Mouse (Mus musculus) embryonic facial prominence, embryonic 14.5 days (tissue): Measurements from ENCODE around the gene Mdc1. TPM values are rescaled to one million over a fixed set of nuclear protein-coding genes. Genes with fewer than 3 reads are reported as not detected.
A peak's percentile ranks its signal among the peaks of the same experiment; 100 is the strongest.

ENCODE experiments used
- ATAC-seq: fragments of 200-750 bp; cut with Nextera tagmentation; 2 replicates; pipeline ENCODE4 v1.8.0; 2017; ENCODE audit warnings: low read depth, moderate number of reproducible peaks, moderate TSS enrichment
- DNase-seq: peaks from one replicate; pipeline ENCODE4 v3.0.0-alpha.2; 2015; ENCODE audit warnings: low spot score
- H3K27ac ChIP-seq: fragments of 300-500 bp; sonication (generic); replicated peaks from 2 replicates; pipeline ENCODE4 v1.5.1; 2014; ENCODE audit warnings: low read depth, mild to moderate bottlenecking, low read length, moderate library complexity
- H3K27me3 ChIP-seq: fragments of 300-500 bp; sonication (generic); replicated peaks from 2 replicates; pipeline ENCODE4 v1.6.1; 2014; ENCODE audit warnings: low read length; ENCODE audit not compliant: control insufficient read depth, insufficient read depth
- H3K36me3 ChIP-seq: fragments of 300-500 bp; sonication (generic); 2 replicates; pipeline ENCODE4 v1.6.1; 2014; ENCODE audit warnings: low read length, mixed read lengths; ENCODE audit not compliant: control insufficient read depth, insufficient read depth
- H3K4me1 ChIP-seq: fragments of 300-500 bp; sonication (generic); 2 replicates; pipeline ENCODE4 v1.6.1; 2014; ENCODE audit warnings: antibody characterized with exemption, low read length; ENCODE audit not compliant: control insufficient read depth, insufficient read depth
- H3K4me2 ChIP-seq: fragments of 300-500 bp; sonication (generic); 2 replicates; pipeline ENCODE4 v1.6.1; 2014; ENCODE audit warnings: low read depth, mild to moderate bottlenecking, low read length, moderate library complexity, mixed read lengths
- H3K4me3 ChIP-seq: fragments of 300-500 bp; sonication (generic); 2 replicates; pipeline ENCODE4 v1.5.1; 2014; ENCODE audit warnings: low read depth, mild to moderate bottlenecking, low read length
- H3K9ac ChIP-seq: fragments of 300-500 bp; sonication (generic); 2 replicates; pipeline ENCODE4 v1.6.1; 2014; ENCODE audit warnings: low read depth, mild to moderate bottlenecking, low read length, moderate library complexity, mixed read lengths
- H3K9me3 ChIP-seq: fragments of 300-500 bp; sonication (generic); 2 replicates; pipeline ENCODE4 v1.6.1; 2016; ENCODE audit warnings: low read length; ENCODE audit not compliant: control insufficient read depth
- WGBS: fragments of 180-500 bp; shearing (Covaris S2); extraction: QIAGEN DNeasy Blood & Tissue Kit; methylation state at CpG from one replicate; pipeline ENCODE4 v1.1.7; 2014; 5-methylcytosine and 5-hydroxymethylcytosine counted together
- polyA plus RNA-seq: library from polyadenylated mRNA; unstranded; fragments of >200 nt; fragmentation: Nextera tagmentation; extraction: Ambion mirVana; gene quantifications from 2 replicates; pipeline ENCODE4 v1.2.1, GENCODE M21; 2014

Mdc1 gene
- polyA plus RNA-seq, 1 experiment from 2014 or later, result 10.2 TPM

DNA sequence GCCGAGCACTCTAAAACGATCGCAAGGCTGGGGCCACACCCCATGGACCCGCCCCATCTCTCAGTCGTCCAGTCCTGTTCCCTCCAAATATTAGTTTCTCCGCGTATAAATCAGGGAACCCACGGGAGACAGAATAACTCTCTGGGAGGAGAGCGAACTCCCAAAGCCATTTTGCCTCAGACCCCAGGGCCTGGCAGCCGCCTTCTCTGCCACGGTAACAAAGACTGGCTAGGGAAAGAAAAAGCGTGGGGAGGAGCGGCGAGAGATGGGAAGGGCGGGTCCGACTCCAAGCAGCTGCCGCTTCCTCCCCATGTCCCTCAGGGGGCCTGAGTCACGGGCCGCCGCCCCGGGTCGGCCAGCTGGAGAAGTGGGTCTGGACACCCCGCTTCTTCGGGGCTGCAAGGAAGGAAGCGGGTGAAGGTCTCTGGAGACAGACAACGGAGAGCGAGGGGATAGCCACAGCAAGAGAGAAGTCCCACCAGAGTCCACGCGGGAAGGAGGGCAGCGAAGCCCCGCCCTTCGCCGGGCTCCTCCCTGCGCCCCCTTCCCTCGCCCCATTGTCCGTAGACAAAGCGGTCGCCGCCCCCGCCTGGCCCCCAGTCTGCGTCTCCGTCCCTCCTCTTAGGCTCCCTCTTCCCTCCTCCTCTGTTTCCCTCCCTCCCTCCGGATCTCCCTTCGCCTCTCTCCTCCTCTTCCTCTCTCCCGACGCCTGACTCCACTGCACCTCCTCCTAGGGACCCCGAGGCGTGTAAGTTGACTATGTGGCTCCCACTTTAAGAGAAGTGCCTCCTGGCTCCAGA lies 24.4 kb downstream of the Mdc1 start, which contains the start of gene Ppp1r18:
Gene Ppp1r18 (plus strand): TSS at position 113 of the 800 bp plus-strand sequence.
- DNase-seq, result peak; percentile 94

DNA sequence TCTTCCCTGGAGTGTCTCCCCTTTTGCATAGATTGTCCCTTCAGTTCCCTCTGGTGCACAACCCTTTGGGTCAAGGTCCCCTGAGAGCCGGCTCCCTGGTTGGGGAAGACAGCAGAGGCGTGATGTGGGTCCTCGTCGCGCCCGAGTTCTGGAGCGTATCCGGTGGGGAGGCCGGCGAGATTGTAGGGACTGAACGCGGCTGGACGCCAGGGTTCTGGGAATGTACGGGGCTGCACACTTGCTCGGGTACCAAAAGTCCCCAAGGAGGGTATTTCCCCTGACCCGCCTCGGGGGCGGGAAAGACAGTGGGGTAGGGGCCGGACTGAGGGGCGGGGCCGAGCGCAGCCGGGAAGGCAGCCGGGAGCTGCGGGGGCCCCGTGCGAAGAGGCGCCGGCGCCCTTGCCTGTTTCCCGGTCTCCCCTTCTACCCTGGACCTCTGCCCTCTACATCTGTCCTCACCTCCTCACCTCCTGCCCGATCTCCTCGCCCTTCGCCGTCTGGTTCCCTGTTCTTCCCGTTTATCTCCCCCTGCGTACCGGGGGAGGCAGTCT lies 25.0 kb downstream of the Mdc1 start:
- Histone ChIP-seq H3K27me3 (no peaks in the 10 kb centered on the region), H3K27ac (peak overlapping the region; percentile 97), H3K4me2 (peak overlapping the region; percentile 96), H3K4me1 (peaks cover 41% of the 10 kb centered on the region), H3K36me3 (peaks cover 13% of the 10 kb centered on the region), H3K9me3 (peaks cover 5% of the 10 kb centered on the region; the same call in 1 of the 2 replicates), H3K4me3 (peak overlapping the region; percentile 57), H3K9ac (peak overlapping the region; percentile 70)
- DNase-seq (peak; percentile 83), ATAC-seq (peak; percentile 44)
- WGBS, result under 1% methylated on average over 30 of the region's 38 CpGs

More for the DNA sequence above, 24.4 kb downstream of the Mdc1 start, which contains the start of gene Ppp1r18:
- peak within 1 kb of the TSS; percentile 96 for H3K4me2 ChIP-seq
- ATAC-seq, result peak; percentile 74
- no peaks in the 10 kb centered on the region for H3K27me3 ChIP-seq
- peaks cover 8% of the 10 kb centered on the region; the same call in 1 of the 2 replicates for H3K36me3 ChIP-seq
- peaks cover 40% of the 10 kb centered on the region for H3K4me1 ChIP-seq
- 0% methylated on average over 33 of the region's 48 CpGs for WGBS
- H3K27ac ChIP-seq, result peak within 1 kb of the TSS; percentile 97
- peak within 1 kb of the TSS; percentile 57 for H3K4me3 ChIP-seq
- peak within 1 kb of the TSS; percentile 70 for H3K9ac ChIP-seq
- H3K9me3 ChIP-seq, result no peaks in the 10 kb centered on the region

DNA sequence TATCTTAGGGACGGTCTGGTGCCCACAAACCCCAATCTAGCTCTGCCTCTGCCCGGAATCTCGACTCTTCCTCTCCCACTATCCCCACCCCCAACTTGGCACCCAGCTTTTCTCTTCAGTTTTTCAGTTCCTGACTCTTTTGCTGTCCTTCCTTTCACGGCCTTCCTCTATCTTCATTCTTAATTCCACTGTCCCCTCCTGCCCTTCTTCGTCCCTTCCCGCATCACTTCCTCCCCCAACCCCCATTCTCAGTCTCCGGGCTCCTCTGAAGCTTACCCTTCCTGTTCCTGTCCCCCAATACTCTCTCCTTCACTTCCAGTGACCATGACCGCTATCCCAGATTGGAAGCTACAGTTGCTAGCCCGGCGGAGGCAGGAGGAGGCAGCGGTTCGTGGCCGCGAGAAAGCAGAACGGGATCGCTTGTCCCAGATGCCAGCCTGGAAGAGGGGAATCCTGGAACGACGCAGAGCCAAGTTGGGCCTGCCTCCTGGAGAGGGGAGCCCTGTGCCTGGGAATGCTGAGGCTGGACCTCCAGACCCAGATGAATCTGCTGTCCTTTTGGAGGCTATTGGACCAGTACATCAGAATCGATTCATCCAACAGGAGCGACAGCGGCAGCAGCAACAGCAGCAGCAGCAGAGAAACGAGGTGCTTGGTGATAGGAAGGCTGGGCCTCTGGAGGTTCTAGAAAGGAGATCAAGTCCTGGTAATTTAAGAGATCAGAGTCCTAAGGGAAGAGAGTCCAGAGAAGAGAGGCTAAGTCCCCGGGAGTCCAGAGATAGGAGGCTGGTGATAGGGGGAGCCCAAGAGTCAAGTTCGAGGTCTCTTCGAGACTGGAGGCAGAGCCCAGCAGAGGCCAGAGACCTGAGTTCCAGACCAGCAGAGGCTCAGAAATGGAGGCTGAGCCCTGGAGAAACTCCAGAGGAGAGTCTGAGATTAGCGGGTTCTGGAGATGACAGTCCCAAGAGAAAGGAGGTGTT lies 25.9 kb downstream of the Mdc1 start:
- H3K27ac ChIP-seq, result peak overlapping the region; percentile 97

DNA sequence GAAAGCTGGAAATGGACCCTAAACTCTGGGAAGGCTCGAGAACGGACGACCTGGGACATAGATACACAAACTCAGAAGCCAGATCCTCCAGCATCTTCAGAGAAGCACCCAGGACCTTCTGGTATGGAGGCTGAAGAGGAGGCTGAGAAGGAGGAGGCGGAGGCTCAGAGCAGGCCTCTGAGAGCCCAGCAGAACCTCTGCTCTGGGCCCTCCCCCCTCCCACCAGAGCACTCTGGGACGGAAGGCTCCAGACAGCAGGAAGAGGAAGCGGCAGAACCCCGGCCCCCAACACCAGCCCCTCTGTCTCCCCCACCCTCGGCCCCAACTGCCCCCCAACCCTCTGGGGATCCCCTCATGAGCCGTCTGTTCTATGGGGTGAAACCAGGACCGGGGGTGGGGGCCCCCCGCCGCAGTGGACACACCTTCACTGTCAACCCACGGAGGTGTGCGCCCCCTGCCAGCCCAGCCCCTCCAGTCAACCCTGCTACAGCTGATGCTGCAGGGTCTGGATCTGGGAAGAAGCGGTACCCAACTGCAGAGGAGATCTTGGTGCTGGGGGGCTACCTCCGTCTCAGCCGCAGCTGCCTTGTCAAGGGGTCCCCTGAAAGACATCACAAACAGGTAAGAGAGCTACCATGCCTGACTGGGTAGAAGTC lies 27.0 kb downstream of the Mdc1 start:
- Histone ChIP-seq H3K4me2 (peak overlapping the region; percentile 96), H3K9ac (peak overlapping the region; percentile 70), H3K27ac (peak overlapping the region; percentile 73; the same call in 1 of the 2 replicates), H3K36me3 (peaks cover 22% of the 10 kb centered on the region), H3K4me3 (peak overlapping the region; percentile 57), H3K27me3 (no peaks in the 10 kb centered on the region), H3K4me1 (peaks cover 38% of the 10 kb centered on the region), H3K9me3 (peaks cover 6% of the 10 kb centered on the region; the same call in 1 of the 2 replicates)
- 22% methylated on average over 15 of the region's 17 CpGs for WGBS
- ATAC-seq (no peak), DNase-seq (peak; percentile 21)

More for the DNA sequence above, 25.9 kb downstream of the Mdc1 start:
- DNase-seq (peak; percentile 32), ATAC-seq (no peak)
- H3K4me3 ChIP-seq, result peak overlapping the region; percentile 57
- peaks cover 38% of the 10 kb centered on the region for H3K4me1 ChIP-seq
- peak overlapping the region; percentile 70 for H3K9ac ChIP-seq
- WGBS, result 8% methylated on average over 26 of the region's 26 CpGs
- peaks cover 16% of the 10 kb centered on the region for H3K36me3 ChIP-seq
- H3K9me3 ChIP-seq, result peaks cover 6% of the 10 kb centered on the region; the same call in 1 of the 2 replicates
- H3K4me2 ChIP-seq, result peak overlapping the region; percentile 96
- H3K27me3 ChIP-seq, result no peaks in the 10 kb centered on the region

DNA sequence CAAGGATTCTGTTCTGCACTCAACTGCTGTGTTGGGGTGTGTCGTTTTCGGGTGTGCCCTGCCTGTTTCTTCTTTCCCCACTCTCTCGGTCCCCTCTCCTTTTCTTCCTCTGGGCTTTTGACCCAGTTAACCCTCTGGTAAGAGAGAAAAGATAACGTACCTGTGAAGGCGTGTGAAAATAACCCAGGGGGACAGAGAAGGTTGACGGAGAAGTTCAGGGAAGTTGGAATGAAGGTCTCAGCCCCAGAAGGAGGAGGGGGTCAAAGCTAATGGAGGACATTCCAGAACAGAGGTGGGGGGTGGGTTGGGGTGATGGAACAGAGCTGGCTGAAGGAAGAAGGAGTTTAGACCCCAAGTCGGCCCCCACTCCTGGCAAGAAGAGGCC lies 27.6 kb downstream of the Mdc1 start:
- no peak for DNase-seq
- Histone ChIP-seq H3K27me3 (no peaks in the 10 kb centered on the region), H3K9ac (peak overlapping the region; percentile 70), H3K4me3 (peak overlapping the region; percentile 57), H3K27ac (peak overlapping the region; percentile 73), H3K4me1 (peaks cover 38% of the 10 kb centered on the region), H3K4me2 (peak overlapping the region; percentile 96), H3K36me3 (peaks cover 27% of the 10 kb centered on the region), H3K9me3 (peaks cover 6% of the 10 kb centered on the region; the same call in 1 of the 2 replicates)
- 2% methylated on average over 7 of the region's 7 CpGs for WGBS
- no peak for ATAC-seq

DNA sequence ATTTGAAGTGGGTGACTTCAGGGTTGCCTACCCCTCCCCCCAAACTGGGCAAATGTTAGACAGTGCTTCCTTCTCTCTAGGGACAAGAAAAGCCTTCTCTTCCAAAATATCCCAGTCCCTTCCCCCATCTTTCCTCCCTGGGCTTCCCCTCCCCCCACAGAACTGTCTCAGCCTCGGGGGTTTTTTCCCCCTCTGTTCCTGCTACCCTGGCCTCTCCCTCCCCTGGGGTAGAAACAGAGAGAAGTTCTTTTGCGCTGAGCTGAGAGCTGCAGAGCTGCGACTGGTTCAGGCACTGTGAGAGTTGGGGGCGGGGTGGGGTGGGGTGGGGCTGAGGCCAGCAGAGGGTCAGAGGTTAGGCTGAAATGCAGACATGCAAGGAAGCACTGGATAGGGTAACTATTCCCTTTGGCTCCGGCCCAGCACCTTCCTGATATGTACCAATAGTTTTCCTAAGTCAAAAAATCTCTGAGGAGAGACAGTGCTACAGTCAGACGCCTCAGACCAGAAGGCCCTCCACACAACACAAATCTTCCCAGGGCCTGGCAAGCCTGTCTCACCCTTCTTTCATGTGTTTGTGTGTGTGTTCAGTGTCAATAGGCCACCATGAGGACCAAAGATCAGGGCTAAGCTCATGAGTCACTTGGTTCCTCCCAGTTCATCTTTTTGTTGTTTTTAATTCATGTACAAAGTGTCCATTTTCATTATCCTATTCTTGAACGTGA lies 28.2 kb downstream of the Mdc1 start:
- no peaks in the 10 kb centered on the region for H3K27me3 ChIP-seq
- ATAC-seq, result no peak
- peaks cover 37% of the 10 kb centered on the region for H3K4me1 ChIP-seq
- H3K9ac ChIP-seq, result peak overlapping the region; percentile 70
- peaks cover 6% of the 10 kb centered on the region; the same call in 1 of the 2 replicates for H3K9me3 ChIP-seq
- DNase-seq, result peak; percentile 63
- H3K4me3 ChIP-seq, result peak overlapping the region; percentile 57
- WGBS, result 0% methylated on average over 7 of the region's 7 CpGs
- H3K36me3 ChIP-seq, result peaks cover 32% of the 10 kb centered on the region
- peak overlapping the region; percentile 96 for H3K4me2 ChIP-seq
- H3K27ac ChIP-seq, result peak overlapping the region; percentile 73

DNA sequence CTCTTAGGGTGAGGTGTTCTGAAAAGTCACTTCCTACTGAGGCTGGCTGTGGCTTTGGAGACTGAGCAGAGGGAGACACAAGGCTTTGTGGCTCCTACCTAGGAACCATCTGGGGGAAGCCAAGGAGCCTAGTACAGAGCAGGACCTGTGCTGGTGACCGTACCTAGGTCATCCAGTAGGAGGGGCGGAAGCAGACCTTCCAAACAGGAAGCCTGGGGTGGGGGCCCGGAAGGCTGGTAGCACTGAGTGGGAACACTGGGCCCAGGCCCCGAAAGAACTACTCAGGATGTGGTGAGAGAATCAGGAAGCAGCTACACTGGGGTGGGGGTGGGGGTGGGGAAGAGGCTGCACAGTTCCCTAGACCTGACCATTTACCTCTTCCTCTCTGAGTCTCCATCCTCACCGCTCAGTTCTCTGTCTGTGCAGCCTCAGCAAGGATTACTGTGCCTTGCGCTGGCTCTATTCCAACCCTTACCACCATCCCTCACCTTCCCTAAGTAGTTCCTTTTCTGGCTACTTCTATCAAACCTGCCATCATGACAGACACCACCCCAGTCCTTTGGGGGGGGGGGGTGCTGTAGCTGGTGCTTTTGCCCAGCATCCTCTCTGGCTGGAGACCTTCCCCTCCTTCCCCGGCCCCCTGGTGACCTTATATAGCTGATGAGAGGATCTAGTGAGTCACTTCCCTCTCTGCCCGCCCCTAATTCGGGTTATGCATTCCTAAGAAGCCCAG lies 29.0 kb downstream of the Mdc1 start:
- Histone ChIP-seq H3K4me2 (peak overlapping the region; percentile 96), H3K27me3 (no peaks in the 10 kb centered on the region), H3K4me3 (peak overlapping the region; percentile 57), H3K9me3 (peaks cover 6% of the 10 kb centered on the region; the same call in 1 of the 2 replicates), H3K36me3 (peaks cover 40% of the 10 kb centered on the region), H3K27ac (peak overlapping the region; percentile 73), H3K4me1 (peaks cover 30% of the 10 kb centered on the region), H3K9ac (peak overlapping the region; percentile 70)
- DNase-seq (peak; percentile 49), ATAC-seq (no peak)
- WGBS, result 38% methylated on average over 8 of the region's 9 CpGs
